Mouse (Mus musculus): ENCODE measurements around the gene Akap6.
"Not testable (repeated sequence)": the region's sequence is repeated elsewhere in the genome, so short reads cannot be mapped to it uniquely, and the experiment has no call there.

Akap6 gene

DNA sequence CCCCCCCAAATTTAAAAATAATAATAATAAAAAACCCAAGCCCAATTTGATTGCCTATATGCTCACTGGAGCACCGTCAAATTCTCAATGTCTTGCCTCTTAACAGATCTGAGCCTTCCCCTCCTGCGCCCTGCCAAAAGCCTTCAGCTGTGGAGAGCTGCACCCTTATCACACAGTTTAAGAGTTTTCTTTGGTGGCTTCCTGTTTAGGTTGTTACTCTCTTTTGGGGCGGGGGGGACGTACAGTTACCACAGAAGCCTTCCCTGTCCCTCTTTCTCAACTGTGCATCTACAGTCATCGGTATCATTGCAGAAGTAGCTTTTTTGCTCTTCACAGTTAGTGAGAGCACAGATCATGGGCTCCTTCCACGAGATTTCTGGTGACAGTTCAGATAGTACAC is 19.2 kb downstream of the Akap6 start:
- DNase-seq: no peak

DNA sequence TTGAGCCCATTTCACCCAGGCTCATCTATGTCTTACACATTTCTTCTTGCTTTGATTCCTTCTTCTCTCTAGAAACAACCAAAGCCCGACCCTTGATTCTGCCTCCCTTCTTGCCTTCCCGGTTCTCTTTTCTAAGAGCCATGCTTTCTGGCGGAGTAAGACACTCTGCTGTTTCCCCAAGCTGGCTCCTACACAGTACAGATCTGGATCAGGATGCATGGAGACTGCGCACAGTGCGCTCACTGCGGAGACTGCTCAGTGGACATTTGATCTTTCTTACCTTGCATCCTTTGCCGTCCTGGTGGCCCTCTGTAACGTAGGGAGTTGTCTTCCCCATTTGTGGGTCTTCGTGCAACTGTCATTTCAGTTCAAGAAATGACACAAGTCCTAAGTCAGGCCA is 20.0 kb downstream of the Akap6 start:
- no peak for DNase-seq

DNA sequence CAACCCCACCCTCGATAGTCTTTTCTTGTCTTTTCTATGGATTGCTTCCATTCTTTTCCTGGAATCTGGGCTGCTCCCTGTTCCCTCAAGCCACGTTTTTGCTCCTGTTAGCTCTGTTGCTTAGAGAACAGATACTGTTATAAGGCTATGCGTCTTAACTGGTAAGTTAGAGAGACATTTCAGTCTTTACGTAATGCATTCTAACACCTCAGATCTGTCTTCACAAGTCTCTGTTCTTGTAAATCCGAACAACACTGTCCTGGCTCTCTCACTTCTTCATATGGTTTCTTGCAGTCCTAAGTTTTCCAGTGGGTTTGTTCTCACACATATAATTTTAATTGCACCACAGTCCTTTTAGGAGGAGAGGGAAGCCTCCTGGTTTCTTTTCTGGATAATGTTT is 20.5 kb downstream of the Akap6 start:
- no peak for DNase-seq

DNA sequence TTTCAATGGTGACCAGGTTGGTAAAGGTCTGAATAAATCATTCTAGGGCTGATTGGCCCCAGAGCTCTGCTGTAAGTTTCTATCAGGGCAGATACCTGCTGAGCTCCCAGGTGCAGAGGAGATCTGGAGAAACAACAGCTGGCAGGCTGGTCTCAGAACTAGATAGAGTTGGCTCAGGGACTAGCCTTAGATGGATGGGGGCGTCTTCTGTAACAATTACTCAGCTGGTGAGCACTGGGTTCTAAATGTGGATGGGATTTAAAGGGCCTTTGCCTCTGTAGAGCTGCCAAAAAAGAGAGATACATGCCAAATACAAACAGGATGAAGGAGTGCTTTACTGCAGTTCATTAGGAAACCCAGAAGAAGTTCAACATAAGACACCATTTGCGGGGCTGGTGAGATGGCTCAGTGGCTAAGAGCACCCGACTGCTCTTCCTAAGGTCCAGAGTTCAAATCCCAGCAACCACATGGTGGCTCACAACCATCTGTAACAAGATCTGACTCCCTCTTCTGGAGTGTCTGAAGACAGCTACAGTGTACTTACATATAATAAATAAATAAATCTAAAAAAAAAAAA is 24.9 kb downstream of the Akap6 start:
- DNase-seq: not testable (repeated sequence)

DNA sequence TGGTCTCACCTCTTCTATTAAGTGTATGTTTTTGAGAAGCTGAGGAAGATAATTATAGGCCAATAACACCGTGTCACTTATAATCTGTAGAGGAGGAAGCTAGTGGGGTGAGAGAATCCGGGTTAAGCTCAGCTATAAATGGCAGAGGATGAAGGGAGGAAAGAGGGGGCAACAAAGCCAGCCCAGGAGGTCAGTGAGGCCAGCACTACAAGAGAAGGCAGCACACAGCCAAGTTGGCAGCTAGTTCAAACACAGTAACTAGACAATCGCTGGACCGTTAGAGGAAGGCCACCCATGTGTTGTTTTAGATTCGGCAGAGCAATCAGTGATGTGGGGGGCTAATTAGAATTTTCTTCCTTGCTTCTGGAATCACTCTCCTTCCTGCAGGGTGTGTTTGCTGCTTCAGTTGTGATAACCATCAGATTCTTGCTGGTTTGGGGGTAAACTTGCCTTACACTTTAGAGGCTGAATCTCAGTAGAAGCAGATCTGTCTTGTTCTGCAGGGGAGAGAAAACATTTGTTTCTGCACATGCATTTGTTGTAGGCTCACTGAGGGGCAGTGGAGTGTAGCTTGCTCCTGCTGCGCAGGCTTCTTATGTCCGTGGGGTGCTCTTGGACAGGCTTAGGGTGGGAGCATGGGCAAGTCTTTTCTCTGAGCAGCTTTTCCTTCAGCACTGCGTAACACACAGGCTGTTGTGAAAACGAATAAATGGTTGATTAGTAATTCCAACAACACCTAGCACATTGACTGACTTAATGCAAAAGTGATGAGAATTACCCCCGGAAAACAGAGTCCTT is 27.4 kb downstream of the Akap6 start:
- DNase-seq: no peak

DNA sequence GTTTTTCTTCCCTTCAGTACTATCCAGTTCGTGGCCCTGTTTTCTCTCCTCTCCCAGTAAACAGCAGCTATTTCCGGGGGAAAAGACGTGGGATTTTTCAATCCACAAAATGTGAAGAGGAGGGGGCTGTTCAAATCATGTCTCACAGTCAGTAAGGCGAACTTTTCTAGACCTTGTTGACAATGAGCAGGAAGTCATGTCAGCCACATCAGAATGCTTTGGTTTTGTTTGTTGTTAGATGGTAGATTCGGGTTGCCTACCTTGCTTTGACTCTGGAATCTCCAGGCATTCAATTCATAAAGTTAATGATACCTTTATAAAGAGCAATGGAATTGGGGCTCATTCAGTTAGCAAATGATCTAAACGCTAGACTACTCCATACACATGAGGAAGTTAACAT is 30.2 kb downstream of the Akap6 start:
- peak; percentile 16 for DNase-seq

DNA sequence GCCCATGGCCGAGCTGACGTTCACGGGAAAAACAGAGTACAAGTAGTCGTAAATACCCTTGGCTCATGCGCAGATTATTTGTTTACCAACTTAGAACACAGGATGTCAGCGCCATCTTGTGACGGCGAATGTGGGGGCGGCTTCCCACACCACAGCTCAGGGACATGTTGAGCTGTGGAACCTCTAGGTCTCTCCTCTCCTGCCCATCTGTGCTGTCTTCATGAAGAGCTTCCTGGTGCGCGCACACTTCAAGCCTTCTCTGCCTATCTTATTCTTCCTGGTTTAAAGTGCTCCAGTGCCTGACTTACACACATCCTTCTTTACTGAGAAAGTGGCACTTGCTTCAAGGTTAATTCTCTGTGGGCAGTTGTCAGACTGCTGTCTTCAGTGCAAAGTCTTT is 36.0 kb downstream of the Akap6 start:
- DNase-seq: peak; percentile 55

DNA sequence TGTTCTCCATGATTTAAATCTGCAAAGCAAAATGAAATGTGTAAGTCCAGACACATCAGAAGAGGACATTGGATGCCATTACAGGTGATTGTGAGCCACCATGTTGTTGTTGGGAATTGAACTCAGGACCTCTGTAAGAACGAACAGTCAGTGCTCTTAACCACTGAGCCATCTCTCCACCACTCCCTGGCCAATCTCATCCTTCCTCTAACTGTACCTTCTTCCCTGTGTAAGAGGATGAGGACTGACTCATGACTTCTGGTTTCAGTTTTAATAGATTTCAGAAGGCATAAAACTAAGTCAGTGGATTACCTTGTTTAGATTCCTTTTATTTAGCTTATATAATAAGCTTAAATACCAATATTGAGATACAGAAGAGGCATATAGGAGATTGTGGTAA is 38.0 kb downstream of the Akap6 start:
- DNase-seq: peak; percentile 21

DNA sequence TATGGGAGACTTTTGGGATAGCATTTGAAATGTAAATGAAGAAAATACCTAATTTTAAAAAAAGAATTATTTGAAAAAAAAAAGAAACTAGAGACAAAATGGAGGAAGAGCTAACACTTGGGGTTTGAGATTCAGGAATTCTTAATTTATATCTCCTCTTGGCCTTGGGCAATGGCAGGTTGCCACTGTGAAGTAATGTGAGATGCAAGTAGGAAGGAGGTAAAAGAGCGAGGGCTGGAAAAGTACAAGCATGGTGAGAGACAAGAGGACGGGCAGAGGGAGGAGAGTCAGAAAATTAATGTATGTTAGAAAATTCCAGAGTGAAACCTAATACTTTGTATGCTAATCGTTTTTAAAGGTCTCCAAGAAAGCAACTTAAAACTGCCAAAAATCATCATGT is 40.1 kb downstream of the Akap6 start:
- DNase-seq: peak; percentile 24

DNA sequence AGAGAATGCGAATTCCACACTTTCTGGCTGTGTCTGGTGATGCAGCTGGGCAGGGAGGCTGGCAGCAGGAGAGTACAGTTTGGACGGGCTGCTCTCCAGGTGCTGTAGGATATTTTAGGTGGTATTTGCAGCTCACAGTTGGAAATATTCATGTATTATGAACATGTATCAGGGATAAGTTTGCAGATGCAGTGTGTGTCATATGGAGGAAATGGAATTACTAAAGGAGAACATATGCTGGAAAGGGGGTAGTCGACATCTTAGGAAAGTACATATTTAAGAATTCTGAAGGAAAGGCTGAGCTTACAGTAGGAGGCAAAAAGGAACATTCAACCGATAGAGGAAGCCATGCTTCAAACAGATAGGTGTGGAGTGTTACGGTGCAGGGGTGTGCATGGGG is 42.6 kb downstream of the Akap6 start:
- peak; percentile 2 for DNase-seq

DNA sequence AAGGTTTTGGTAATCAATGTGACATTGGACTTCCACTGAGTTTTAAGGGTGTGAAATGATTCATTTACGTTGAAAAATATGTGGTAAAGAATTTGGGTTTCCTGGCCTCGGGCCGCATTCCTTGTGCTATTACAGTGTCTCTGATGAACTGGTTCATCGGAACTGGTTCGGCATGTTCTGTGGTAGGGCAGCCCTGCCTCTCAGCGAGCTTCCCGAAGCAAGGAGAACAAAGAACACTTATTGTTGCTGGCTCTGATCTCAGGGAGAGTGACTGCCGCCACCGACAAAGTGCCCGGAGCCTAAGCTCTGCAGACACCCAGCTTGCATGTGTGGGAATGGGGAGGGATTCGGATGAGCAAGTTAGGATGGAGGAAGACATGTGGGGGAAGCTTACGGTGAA is 50.8 kb downstream of the Akap6 start:
- DNase-seq: no peak

DNA sequence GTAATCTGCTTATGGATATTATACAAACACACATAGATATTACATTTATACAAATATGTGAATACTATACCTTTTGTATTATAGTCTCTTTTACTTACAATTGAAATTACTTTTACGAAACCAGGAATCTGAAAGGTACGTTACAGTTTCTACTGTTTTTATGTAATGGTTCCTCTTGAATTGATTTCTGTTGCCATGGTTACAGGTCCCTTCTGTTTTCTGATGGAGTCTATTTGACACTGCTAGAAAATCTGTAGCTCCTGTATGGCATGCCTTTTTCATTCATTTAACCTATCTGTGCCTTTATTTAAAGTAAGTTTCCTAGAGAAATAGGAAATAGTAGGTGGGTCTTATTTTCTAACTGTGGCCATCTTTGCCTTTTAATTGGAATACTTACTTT is 56.5 kb downstream of the Akap6 start:
- DNase-seq: no peak

DNA sequence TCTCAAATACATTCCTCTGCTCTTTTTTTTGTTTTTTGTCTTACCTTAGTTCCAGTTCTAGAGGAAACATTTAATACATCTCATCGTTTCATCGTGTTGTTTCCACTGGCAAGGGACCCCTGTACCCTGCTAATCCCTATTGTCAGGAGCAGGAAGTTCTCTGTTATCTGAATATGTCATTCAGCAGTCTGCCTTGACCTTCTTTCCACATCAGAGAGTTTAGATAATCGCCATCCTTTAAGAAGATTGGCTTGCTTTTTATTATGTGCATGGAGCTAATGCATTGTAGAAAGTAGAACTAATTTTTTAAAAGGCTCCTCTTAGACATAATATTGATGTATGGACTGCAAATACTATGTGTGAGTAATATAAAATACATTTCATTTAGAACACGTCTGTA is 58.7 kb downstream of the Akap6 start:
- no peak for DNase-seq

DNA sequence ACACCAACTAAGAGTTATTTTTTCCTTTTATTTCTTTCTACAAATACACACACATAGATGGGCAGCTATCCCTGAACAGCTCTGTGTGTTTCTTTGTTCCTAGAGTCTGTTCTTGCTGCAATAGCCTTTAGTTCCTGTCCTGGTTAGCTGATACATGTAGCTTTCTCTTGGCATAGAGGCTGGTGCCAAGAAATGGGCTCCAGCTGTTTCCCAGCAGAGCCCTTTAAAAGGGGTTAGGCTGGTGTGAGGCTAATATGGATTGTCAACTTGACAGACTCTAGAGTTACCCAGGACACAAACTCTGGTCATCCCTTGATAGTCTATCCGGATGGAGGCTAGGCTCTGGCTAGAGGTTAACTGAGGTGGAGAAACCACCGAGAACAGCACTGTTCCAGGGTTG is 64.9 kb downstream of the Akap6 start:
- DNase-seq: no peak

DNA sequence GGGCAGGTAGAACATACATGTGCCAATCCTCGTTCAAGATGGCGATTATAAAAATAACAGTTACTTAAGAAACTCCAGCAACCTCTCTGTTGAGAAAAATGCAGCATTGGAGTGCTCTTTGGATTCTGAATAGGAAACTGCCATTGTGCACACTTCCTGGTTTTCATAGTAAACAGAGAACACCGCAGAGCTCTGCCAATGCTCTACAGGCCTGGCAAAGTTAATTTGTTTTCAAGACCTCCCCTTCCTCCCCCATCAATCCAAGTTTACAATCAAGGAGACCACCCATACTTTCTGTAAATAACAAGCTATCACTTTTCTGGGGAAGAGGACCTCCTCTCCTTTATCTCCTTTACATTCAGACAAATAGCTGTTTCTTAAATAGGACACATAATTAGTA is 65.6 kb downstream of the Akap6 start:
- DNase-seq: no peak

DNA sequence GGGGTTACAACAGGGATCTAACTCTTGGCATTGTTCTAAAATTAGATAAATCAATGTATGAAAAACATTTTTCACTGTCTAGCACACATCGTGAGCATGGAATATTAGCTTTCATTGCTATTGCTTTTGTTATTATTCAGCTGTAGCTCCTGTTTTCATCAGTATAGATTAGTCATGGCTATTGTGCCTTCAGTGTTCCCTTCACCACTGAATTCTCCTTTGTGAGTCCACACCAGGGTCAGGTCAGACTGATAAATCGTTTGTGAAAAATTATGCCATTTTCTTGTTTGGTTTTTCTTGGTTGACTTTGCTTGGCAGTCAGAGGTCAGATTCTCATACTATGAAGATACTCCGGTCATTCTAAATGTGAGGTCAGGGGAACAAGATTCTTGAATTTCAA is 70.4 kb downstream of the Akap6 start:
- DNase-seq: no peak

DNA sequence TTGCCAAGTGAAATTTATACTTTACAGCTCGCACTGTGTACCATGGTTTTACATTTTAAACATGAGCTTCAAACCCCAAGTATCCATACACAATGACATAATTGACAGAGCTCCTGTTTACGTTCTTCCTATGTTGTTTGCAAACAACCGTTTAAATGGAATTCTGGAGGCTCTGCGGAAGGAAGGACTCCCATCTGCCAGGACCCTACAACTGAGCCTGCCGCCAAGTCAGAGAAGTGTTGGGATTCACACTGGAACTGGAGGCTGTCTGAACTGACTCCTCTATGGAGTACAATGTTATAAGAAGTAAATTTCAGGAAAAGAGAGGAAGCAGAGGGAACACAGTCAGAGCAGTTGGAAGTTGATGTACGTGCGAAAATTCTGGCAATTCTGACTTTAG is 72.7 kb downstream of the Akap6 start:
- DNase-seq: peak; percentile 48

DNA sequence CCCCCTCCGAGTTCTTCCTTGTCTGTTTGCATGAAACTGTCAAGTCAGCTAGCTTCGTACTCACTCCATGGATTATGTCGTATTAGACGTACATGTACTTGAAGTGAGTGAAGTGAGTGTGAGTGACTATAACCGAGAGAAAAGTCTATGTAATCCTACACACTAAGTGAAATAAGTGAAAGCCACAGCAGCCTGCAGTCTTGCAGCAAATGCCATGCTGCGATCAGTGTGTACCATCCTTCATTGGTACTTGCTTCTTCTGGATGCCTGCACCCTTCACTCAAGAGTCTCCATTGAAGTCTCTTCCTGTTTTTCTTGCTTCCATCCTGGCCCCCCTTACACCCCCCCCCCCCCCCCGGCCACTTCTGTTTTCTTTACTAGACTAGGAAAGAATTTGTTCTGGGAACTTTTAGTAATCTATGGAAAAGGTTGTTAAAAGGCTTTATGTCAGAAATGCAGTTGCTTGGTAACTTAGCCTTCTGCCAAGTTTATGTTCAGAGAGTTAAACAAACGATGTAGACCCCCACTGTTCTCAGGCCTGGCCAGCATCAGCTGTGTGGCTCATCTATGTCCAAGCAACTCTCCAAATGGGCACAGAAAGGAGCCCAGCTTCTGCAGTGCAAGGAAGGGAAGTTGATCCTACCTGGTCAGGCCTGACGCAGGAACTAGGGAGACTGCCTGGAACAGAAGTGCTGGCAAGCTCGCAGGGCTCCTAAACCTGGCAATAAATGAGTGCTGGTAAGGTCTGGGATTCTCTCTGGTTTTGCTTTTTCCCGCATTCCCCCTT is 73.5 kb downstream of the Akap6 start:
- DNase-seq: peak; percentile 72

DNA sequence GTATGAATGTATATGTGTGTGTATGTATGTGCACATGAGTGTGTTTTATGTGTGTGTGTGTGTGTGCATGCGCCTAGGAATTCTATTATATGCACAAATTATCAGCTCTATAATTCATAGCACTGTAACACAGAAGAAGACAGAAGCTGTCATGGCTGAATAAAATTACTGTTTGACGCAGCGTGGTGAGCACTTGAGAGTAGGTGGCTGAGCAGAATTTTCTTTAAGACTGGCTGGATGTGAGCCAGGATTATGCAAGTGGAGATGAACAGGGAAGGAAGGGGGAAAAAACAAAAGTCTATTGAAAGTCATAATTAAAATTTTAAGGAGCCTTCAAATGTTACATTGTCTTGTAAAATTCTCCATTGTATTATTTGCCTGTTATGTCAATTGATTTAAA is 74.7 kb downstream of the Akap6 start:
- DNase-seq: no peak

DNA sequence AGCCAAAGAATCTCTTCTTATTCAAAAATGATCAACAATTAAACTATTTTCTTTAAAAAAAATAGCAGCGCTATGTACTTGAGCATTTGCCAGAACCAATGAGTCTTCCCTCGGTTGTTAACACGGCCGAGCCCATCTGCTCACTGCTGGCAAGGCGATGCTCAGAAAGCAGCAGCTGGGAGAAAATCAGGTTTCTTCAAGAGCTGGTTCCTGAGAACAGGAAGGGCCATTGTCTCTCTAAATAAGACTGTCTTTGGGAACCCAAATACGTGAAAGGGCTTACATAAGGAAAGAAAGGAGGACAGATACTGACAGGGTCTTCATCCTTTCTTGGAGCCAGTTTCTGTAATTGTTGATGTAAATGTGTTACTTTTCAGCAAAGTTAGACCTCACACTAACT is 75.2 kb downstream of the Akap6 start:
- peak; percentile 66 for DNase-seq

DNA sequence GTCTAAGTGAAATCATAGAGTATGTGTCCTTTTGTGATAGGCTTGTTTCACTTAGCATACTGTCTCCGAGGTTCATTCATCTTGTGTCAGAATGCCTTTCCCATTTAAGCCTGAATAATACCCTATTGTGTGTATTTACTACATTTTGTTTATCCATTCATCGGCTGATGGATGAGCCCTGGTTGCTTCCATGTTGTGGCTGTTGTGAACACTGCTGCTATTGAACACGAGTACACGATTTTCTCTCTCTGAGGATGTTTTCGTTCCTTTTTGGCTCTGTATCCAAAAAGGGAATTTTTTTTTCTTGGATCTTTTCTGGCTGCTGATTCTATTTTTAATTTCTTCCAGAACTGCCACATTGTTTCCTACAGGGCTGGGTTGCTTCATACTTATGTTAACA is 81.0 kb downstream of the Akap6 start:
- DNase-seq: no peak

DNA sequence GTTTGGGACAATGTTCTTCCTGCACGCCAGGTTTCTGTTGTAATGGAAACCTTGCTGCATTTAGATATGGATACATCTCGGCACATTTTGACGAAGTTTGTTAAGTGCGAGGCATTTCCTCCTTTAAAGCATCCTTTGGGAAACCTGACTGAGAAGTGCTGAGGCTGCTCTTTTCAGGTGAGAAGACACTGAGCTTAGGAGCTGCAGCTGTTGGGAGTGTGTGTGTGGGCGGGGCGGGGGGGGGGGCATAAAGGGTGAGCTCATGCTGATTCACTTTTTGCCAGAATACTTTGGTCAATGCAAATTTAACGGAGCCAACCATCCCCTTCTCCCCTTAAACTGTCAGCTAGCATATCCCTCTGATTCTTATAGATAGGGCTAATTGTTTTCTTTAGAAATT is 81.9 kb downstream of the Akap6 start:
- no peak for DNase-seq

DNA sequence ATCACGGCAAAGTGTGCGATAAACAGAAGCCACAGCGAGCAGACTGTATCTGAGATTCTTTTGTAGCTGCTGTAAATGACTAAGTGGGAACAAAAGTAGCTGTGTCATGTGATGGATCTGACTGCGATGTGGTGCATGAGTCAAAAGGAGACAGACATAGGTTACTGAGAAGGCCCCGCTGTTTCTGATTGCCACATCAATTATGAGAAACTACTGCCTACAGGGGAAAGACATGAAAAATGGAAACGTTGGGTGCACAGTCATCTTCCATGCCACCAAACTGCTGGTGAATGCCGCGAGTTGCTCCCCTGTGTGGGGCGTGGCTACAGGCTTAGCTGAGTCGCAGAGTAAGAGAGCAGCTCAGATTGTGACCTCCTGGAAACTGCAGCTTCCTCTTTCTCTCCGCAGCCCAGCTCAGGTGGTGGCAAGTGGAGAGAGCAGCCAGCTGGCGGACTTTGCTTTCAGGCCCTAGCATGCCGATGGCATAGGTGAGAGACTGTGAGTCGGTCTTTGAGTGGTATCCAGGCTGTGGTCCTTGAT is 83.8 kb downstream of the Akap6 start:
- peak; percentile 90 for DNase-seq

DNA sequence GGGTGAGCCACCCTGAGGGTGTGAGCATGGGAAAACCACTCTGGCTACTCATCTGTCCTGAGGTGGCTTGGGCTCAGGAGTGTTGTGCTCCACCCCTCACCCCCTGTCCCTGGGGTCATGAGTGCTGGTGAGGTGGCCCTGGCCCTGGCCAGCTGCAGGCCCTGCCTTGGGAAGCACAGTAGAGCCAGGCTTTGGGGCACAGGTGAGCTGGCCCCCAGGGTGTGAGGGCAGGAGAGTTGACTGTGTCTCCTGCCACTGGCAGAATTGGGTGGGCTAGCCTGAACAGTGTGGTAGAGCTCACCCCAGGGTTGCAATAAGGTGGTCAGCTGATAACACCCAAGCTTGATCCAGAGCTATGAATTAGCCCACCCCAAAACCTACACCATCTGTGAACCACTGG is 86.0 kb downstream of the Akap6 start:
- peak; percentile 86 for DNase-seq
